Mouse (Mus musculus): Measurements from ENCODE around the gene Anp32a. TPM values are rescaled to one million over a fixed set of nuclear protein-coding genes. Genes with fewer than 3 reads are reported as not detected.

Anp32a gene
- total and polyA plus RNA-seq, 3 experiments = 182 to 516 (median 362) TPM

GRCm38 (mm10) chr9:62349250-62349649 lies 8.2 kb downstream of the Anp32a start:
- TF ChIP-seq POLR2A (IDR thresholded peaks at IDR 0.05; ENCODE audit: control insufficient read depth in 1 of 2, insufficient read depth in 1 of 2, low read depth in 1 of 2, low read length in 2 of 2, poor library complexity in 1 of 2) (no peak), ZC3H11A (IDR thresholded peaks at IDR 0.05; ENCODE audit: low read depth, low read length) (no peak), NRF1 (IDR thresholded peaks at IDR 0.05; ENCODE audit: insufficient read depth, low read depth, low read length, poor library complexity, severe bottlenecking) (no peak), GABPA (IDR thresholded peaks at IDR 0.05; ENCODE audit: low read depth, low read length) (no peak), POLR2AphosphoS2 (IDR thresholded peaks at IDR 0.05; ENCODE audit: low read length) (no peak), TAL1 (IDR thresholded peaks at IDR 0.05; ENCODE audit: low read length) (no peak), RCOR1 (IDR thresholded peaks at IDR 0.05; ENCODE audit: low read depth, low read length) (no peak), ZKSCAN1 (IDR thresholded peaks at IDR 0.05; ENCODE audit: low read depth, low read length) (no peak), MYB (IDR thresholded peaks at IDR 0.05; ENCODE audit: low read depth, low read length) (no peak)
- Histone ChIP-seq H3K9ac (ENCODE audit: control insufficient read depth, low read depth, low read length, poor library complexity, severe bottlenecking) (no peak overlapping the region), H3K9me3 (replicated peaks; ENCODE audit: insufficient read depth, low read length) (no peaks in the 10 kb centered on the region), H3K4me1 (ENCODE audit: control insufficient read depth in 1 of 2, insufficient read depth in 2 of 2, low read length in 2 of 2) (peaks cover 2 to 25% of the 10 kb centered on the region in 2 experiments; a peak in 3 of 4 replicates), H3K27ac (ENCODE audit: control insufficient read depth, low read depth, low read length) (no peak overlapping the region), H3K27me3 (ENCODE audit: control insufficient read depth in 1 of 2, insufficient read depth in 2 of 2, low read length in 2 of 2) (no peaks in the 10 kb centered on the region), H3K36me3 (ENCODE audit: control insufficient read depth in 1 of 2, insufficient read depth in 2 of 2, low read length in 2 of 2) (peaks cover 3 to 43% of the 10 kb centered on the region in 2 experiments), H3K4me3 (ENCODE audit: control insufficient read depth in 1 of 2, insufficient read depth in 1 of 2, low read depth in 2 of 2, low read length in 2 of 2) (no peak overlapping the region), H3K79me2 (ENCODE audit: control insufficient read depth, insufficient read depth, low read length, poor library complexity) (peaks cover 48% of the 10 kb centered on the region)
- no peak for DNase-seq (ENCODE audit: low read depth, low spot score)

- Histone ChIP-seq H3K9ac (ENCODE audit: control insufficient read depth, low read depth, low read length, poor library complexity, severe bottlenecking) (no peak overlapping the region), H3K27me3 (ENCODE audit: control insufficient read depth in 1 of 2, insufficient read depth in 2 of 2, low read length in 2 of 2) (no peaks in the 10 kb centered on the region), H3K27ac (ENCODE audit: control insufficient read depth, low read depth, low read length) (no peak overlapping the region), H3K36me3 (ENCODE audit: control insufficient read depth in 1 of 2, insufficient read depth in 2 of 2, low read length in 2 of 2) (peaks cover 3 to 38% of the 10 kb centered on the region in 2 experiments), H3K79me2 (ENCODE audit: control insufficient read depth, insufficient read depth, low read length, poor library complexity) (peaks cover 44% of the 10 kb centered on the region), H3K4me1 (ENCODE audit: control insufficient read depth in 1 of 2, insufficient read depth in 2 of 2, low read length in 2 of 2) (peaks cover 2 to 21% of the 10 kb centered on the region in 2 experiments; a peak in 3 of 4 replicates), H3K4me3 (ENCODE audit: control insufficient read depth in 1 of 2, insufficient read depth in 1 of 2, low read depth in 2 of 2, low read length in 2 of 2) (no peak overlapping the region), H3K9me3 (replicated peaks; ENCODE audit: insufficient read depth, low read length) (no peaks in the 10 kb centered on the region)
- no peak for DNase-seq (ENCODE audit: low read depth, low spot score)
- TF ChIP-seq ELF1 (IDR thresholded peaks at IDR 0.05; ENCODE audit: low read depth, low read length) = no peak
- TF ChIP-seq EP300 (IDR thresholded peaks at IDR 0.05; ENCODE audit: low read depth in 1 of 2, low read length in 2 of 2) = no peak
- TF ChIP-seq RCOR1 (IDR thresholded peaks at IDR 0.05; ENCODE audit: low read depth, low read length) = no peak
- TF ChIP-seq POLR2AphosphoS5 (IDR thresholded peaks at IDR 0.05; ENCODE audit: borderline replicate concordance, low read depth, low read length) = no peak
- TF ChIP-seq ZKSCAN1 (IDR thresholded peaks at IDR 0.05; ENCODE audit: low read depth, low read length) = no peak
- TF ChIP-seq TBP (IDR thresholded peaks at IDR 0.05; ENCODE audit: low read depth, low read length) = no peak
- no peak for TF ChIP-seq CHD2 (IDR thresholded peaks at IDR 0.05; ENCODE audit: low read length)
- no peak for TF ChIP-seq MEF2A (IDR thresholded peaks at IDR 0.05; ENCODE audit: extremely low read depth, insufficient replicate concordance, low read depth, low read length, poor library complexity, severe bottlenecking)
- TF ChIP-seq NELFE (IDR thresholded peaks at IDR 0.05; ENCODE audit: low read depth, low read length) = no peak
- no peak for TF ChIP-seq BHLHE40 (IDR thresholded peaks at IDR 0.05; ENCODE audit: borderline replicate concordance, low read depth, low read length)
- no peak for TF ChIP-seq POLR2A (IDR thresholded peaks at IDR 0.05; ENCODE audit: control insufficient read depth in 1 of 2, insufficient read depth in 1 of 2, low read depth in 1 of 2, low read length in 2 of 2, poor library complexity in 1 of 2)
- TF ChIP-seq ZC3H11A (IDR thresholded peaks at IDR 0.05; ENCODE audit: low read depth, low read length) = no peak
Observed at GRCm38 (mm10) chr9:62350721-62351120, 9.6 kb downstream of the Anp32a start.

Measured in MEL (cell line).